Mouse (Mus musculus): ENCODE results near the gene Ntm.

Gene Ntm

GRCm38 (mm10) chr9:29087656-29088055 lies 875.3 kb downstream of the Ntm start:
- no peak for DNase-seq

GRCm38 (mm10) chr9:29087171-29087570 lies 875.8 kb downstream of the Ntm start:
- no peak for DNase-seq

GRCm38 (mm10) chr9:29075924-29076577 lies 886.9 kb downstream of the Ntm start:
- DNase-seq, result no peak

GRCm38 (mm10) chr9:29075243-29075642 lies 887.7 kb downstream of the Ntm start:
- DNase-seq, result no peak

GRCm38 (mm10) chr9:29074494-29074893 lies 888.4 kb downstream of the Ntm start:
- DNase-seq, result no peak

- no peak for DNase-seq
Observed at GRCm38 (mm10) chr9:29071997-29072396, 890.9 kb downstream of the Ntm start.

- no peak for DNase-seq
Observed at GRCm38 (mm10) chr9:29067572-29067971, 895.4 kb downstream of the Ntm start.

- DNase-seq, result no peak
Observed at GRCm38 (mm10) chr9:29060293-29060692, 902.6 kb downstream of the Ntm start.

GRCm38 (mm10) chr9:29058811-29059210 lies 904.1 kb downstream of the Ntm start:
- no peak for DNase-seq

- no peak for DNase-seq
Observed at GRCm38 (mm10) chr9:29055637-29056036, 907.3 kb downstream of the Ntm start.

GRCm38 (mm10) chr9:29036466-29036865 lies 926.5 kb downstream of the Ntm start:
- no peak for DNase-seq

GRCm38 (mm10) chr9:29036058-29036457 lies 926.9 kb downstream of the Ntm start:
- no peak for DNase-seq

- no peak for DNase-seq
Observed at GRCm38 (mm10) chr9:29026410-29026809, 936.5 kb downstream of the Ntm start.

GRCm38 (mm10) chr9:29025603-29026002 lies 937.3 kb downstream of the Ntm start:
- no peak for DNase-seq

GRCm38 (mm10) chr9:29025104-29025503 lies 937.8 kb downstream of the Ntm start:
- no peak for DNase-seq

GRCm38 (mm10) chr9:29016879-29017278 lies 946.1 kb downstream of the Ntm start:
- DNase-seq, result no peak

GRCm38 (mm10) chr9:29013881-29014280 lies 949.1 kb downstream of the Ntm start:
- DNase-seq, result no peak

- no peak for DNase-seq
Observed at GRCm38 (mm10) chr9:29012541-29012940, 950.4 kb downstream of the Ntm start.

GRCm38 (mm10) chr9:29011476-29011875 lies 951.5 kb downstream of the Ntm start:
- no peak for DNase-seq

- no peak for DNase-seq
Observed at GRCm38 (mm10) chr9:29004534-29004933, 958.4 kb downstream of the Ntm start.

GRCm38 (mm10) chr9:28999951-29000351 lies 963.0 kb downstream of the Ntm start:
- DNase-seq, result no peak

GRCm38 (mm10) chr9:28977275-28977674 lies 985.7 kb downstream of the Ntm start:
- DNase-seq, result no peak

- DNase-seq, result no peak
Observed at GRCm38 (mm10) chr9:28969455-28969854, 993.5 kb downstream of the Ntm start.

All from kidney, adult 11 months (tissue).